Mouse (Mus musculus) CH12.LX (cell line): Measurements from ENCODE around the gene Ttc25.

ENCODE experiments used
- CHD2 ChIP-seq: IDR thresholded peaks from 2 replicates; pipeline ENCODE4 v1.6.1; 2011; ENCODE audit warnings: low read length, improper control_type of control experiment
- EP300 ChIP-seq: IDR thresholded peaks from 2 replicates; pipeline ENCODE4 v1.6.1; 2011; ENCODE audit warnings: low read length, improper control_type of control experiment
- IRF4 ChIP-seq: IDR thresholded peaks from 2 replicates; pipeline ENCODE4 v1.6.1; 2014; ENCODE audit warnings: low read depth, mild to moderate bottlenecking, inconsistent platforms, low read length, improper control_type of control experiment
- POLR2A ChIP-seq: IDR thresholded peaks from 2 replicates; pipeline ENCODE4 v1.6.1; 2011; ENCODE audit warnings: low read depth, mild to moderate bottlenecking, improper control_type of control experiment, low read length
- POLR2AphosphoS2 ChIP-seq: IDR thresholded peaks from 2 replicates; pipeline ENCODE4 v1.6.1; 2011; ENCODE audit warnings: low read depth, low read length, improper control_type of control experiment
- ZNF384 ChIP-seq: IDR thresholded peaks from 2 replicates; pipeline ENCODE4 v1.6.1; 2012; ENCODE audit warnings: low read depth, low read length, improper control_type of control experiment, inconsistent platforms

DNA sequence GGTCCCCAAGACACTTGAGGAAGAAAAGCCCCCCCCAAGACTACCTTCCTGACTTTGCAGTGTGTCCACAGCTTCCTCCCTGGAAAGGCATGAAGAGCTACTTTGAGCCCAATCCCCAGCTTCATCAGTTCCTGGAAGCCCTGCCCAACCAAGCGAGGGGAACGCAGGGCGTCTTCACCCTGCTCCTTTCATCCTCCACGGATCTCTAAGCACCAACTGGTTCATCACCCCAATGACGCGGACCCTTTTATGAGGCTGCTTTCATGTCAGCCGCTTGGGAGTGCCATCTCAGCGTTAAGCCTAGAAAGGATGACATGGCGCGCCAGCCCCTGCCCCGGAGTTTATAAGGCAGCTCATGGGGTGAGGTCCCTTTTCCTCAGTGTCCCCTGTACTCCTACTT lies 74.6 kb downstream of the Ttc25 start, which contains the start of gene Dnajc7:
- TF ChIP-seq EP300 (no peak), POLR2A (no peak), POLR2AphosphoS2 (no peak), IRF4 (no peak), CHD2 (no peak), ZNF384 (no peak)
